Mouse (Mus musculus) testis, adult 2 months (tissue): ENCODE measurements around the gene H2bfm.
"Not testable (repeated sequence)": the region's sequence is repeated elsewhere in the genome, so short reads cannot be mapped to it uniquely, and the experiment has no call there.

Experiments
- CTCF ChIP-seq: fragments of 200-500 bp; IDR thresholded peaks from 2 replicates; pipeline ENCODE4 v1.5.1; 2012; ENCODE audit warnings: low read depth, mild to moderate bottlenecking, inconsistent platforms, low read length, moderate library complexity; ENCODE audit not compliant: control insufficient read depth, insufficient read depth, insufficient replicate concordance
- POLR2A ChIP-seq: fragments of 200-500 bp; IDR thresholded peaks from 2 replicates; pipeline ENCODE4 v1.6.1; 2012; ENCODE audit warnings: low read depth, mild to moderate bottlenecking, inconsistent platforms, low read length, moderate library complexity; ENCODE audit not compliant: control insufficient read depth

GRCm38 (mm10) chrX:136975397-136975796, 48.3 kb downstream of the H2bfm start, which contains the start of gene Tmsb15b2:
- TF ChIP-seq POLR2A, CTCF: not testable (repeated sequence)
